Mouse (Mus musculus): ENCODE measurements around the gene BC048507. TPM values are rescaled to one million over a fixed set of nuclear protein-coding genes. Genes with fewer than 3 reads are reported as not detected.
"Not testable (repeated sequence)": the region's sequence is repeated elsewhere in the genome, so short reads cannot be mapped to it uniquely, and the experiment has no call there.

Gene BC048507
- polyA plus RNA-seq, 1 experiment from 2014 or later = not detected

DNA sequence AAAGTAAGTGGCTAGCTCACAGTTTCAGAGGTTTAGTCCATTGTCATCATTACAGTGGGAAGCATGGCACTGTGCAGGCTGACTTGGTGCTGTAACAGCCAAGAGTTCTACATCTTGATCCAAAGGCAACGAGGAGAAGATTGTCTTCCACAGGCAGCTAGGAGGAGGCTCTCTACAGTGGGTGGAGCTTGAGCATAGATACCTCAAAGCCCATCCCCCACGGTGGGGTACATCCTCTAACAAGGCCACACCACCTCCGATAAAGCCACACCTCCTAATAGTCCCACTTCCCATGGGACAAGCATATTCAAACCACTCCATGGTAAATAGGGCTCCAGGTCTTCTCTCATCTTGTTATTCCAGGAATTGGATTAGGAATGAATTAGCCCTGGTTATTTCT, 12.8 kb upstream of the BC048507 start:
- H3K9me3 ChIP-seq (ENCODE audit: control insufficient read depth, low read length) = no peaks in the 10 kb centered on the region
- 86% methylated on average over 3 of the region's 3 CpGs for WGBS
- H3K27me3 ChIP-seq (ENCODE audit: control insufficient read depth, insufficient read depth, low read length) = no peaks in the 10 kb centered on the region
- H3K4me1 ChIP-seq (replicated peaks; ENCODE audit: control insufficient read depth, insufficient read depth, low read length) = no peaks in the 10 kb centered on the region
- DNase-seq (ENCODE audit: low spot score) (no peak), ATAC-seq (ENCODE audit: low FRiP score) (no peak)
- no peak overlapping the region for H3K4me3 ChIP-seq (ENCODE audit: low read depth, low read length)
- H3K4me2 ChIP-seq (replicated peaks; ENCODE audit: low read depth, low read length) = no peak overlapping the region
- no peak overlapping the region for H3K27ac ChIP-seq (ENCODE audit: low read depth, low read length)
- H3K9ac ChIP-seq (ENCODE audit: low read depth, low read length) = no peak overlapping the region
- H3K36me3 ChIP-seq (ENCODE audit: control insufficient read depth, insufficient read depth, low read length) = no peaks in the 10 kb centered on the region

DNA sequence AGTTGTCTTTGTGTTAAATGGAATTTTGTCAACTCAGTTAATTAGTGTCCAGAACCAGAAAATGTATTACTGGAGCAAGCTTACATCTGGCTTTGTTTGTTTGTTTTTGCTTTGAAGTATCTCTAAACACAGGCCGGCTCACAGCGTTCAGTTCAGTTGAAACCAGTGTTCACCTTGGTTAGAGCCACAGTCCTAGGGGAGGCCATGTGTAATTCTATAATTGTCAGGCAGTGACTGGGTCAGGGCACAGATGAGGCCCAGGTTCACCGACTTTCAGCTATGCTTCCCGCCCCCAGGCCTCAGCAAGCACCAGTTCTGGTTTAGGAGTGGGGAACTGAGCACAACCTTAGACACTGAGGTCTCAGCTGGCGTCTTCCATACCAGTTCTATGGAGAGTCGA, 10.0 kb upstream of the BC048507 start:
- H3K9ac ChIP-seq (ENCODE audit: low read depth, low read length) = no peak overlapping the region
- H3K4me3 ChIP-seq (ENCODE audit: low read depth, low read length) = no peak overlapping the region
- DNase-seq (ENCODE audit: low spot score) (no peak), ATAC-seq (ENCODE audit: low FRiP score) (no peak)
- H3K4me1 ChIP-seq (replicated peaks; ENCODE audit: control insufficient read depth, insufficient read depth, low read length) = no peaks in the 10 kb centered on the region
- WGBS = 77% methylated on average over 6 of the region's 6 CpGs
- no peaks in the 10 kb centered on the region for H3K36me3 ChIP-seq (ENCODE audit: control insufficient read depth, insufficient read depth, low read length)
- H3K27me3 ChIP-seq (ENCODE audit: control insufficient read depth, insufficient read depth, low read length) = no peaks in the 10 kb centered on the region
- H3K4me2 ChIP-seq (replicated peaks; ENCODE audit: low read depth, low read length) = no peak overlapping the region
- H3K27ac ChIP-seq (ENCODE audit: low read depth, low read length) = no peak overlapping the region
- H3K9me3 ChIP-seq (ENCODE audit: control insufficient read depth, low read length) = no peaks in the 10 kb centered on the region

DNA sequence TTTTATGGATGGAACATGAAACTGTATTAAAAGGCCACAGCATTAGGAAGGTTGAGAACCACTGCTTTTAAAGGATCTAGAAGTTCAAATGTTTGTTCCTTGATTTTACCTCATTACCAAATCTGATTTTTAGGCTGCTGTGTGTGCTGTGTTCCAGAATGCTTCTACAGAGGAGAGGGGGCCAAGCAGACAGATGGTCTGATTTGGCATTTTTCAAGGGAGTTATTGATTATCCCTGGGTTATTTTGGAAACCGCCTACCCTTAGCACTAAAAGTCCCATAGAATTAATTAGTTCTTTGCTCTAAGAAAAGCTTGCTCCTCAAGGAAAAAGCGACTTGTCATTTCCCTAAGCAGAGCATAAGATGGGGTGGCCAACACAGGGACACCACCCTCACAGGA, 9.1 kb upstream of the BC048507 start:
- H3K9me3 ChIP-seq (ENCODE audit: control insufficient read depth, low read length) = no peaks in the 10 kb centered on the region
- no peak overlapping the region for H3K4me2 ChIP-seq (replicated peaks; ENCODE audit: low read depth, low read length)
- no peaks in the 10 kb centered on the region for H3K4me1 ChIP-seq (replicated peaks; ENCODE audit: control insufficient read depth, insufficient read depth, low read length)
- H3K27me3 ChIP-seq (ENCODE audit: control insufficient read depth, insufficient read depth, low read length) = no peaks in the 10 kb centered on the region
- WGBS = 88% methylated on average over 2 of the region's 2 CpGs
- no peak overlapping the region for H3K27ac ChIP-seq (ENCODE audit: low read depth, low read length)
- no peaks in the 10 kb centered on the region for H3K36me3 ChIP-seq (ENCODE audit: control insufficient read depth, insufficient read depth, low read length)
- H3K9ac ChIP-seq (ENCODE audit: low read depth, low read length) = no peak overlapping the region
- H3K4me3 ChIP-seq (ENCODE audit: low read depth, low read length) = no peak overlapping the region
- DNase-seq (ENCODE audit: low spot score) (no peak), ATAC-seq (ENCODE audit: low FRiP score) (no peak)

DNA sequence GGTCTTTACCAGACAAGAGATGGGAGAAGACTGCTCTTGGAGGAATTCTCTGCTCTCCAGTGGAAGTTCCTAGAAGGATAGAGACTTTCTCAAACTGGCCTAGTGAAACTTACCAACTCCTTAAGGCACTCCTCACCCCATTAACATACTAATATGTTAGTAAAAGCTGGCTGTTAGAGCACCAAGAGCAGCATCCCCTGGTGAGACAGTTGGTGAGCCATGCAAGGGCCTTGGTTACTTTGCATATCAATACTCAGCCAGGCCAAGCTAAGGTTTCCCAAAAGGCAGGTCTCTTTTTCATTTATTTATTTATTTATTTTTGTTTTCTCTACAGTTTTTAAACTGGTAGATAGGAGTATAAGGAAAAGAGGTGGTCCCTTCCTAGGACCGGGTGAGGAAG, 5.8 kb upstream of the BC048507 start:
- no peak overlapping the region for H3K4me3 ChIP-seq (ENCODE audit: low read depth, low read length)
- H3K27me3 ChIP-seq (ENCODE audit: control insufficient read depth, insufficient read depth, low read length) = no peaks in the 10 kb centered on the region
- no peak overlapping the region for H3K4me2 ChIP-seq (replicated peaks; ENCODE audit: low read depth, low read length)
- DNase-seq (ENCODE audit: low spot score) = no peak
- no peaks in the 10 kb centered on the region for H3K9me3 ChIP-seq (ENCODE audit: control insufficient read depth, low read length)
- WGBS = 22% methylated on average over 1 of the region's 1 CpGs
- H3K4me1 ChIP-seq (replicated peaks; ENCODE audit: control insufficient read depth, insufficient read depth, low read length) = no peaks in the 10 kb centered on the region
- no peak for ATAC-seq (ENCODE audit: low FRiP score)
- H3K9ac ChIP-seq (ENCODE audit: low read depth, low read length) = no peak overlapping the region
- no peak overlapping the region for H3K27ac ChIP-seq (ENCODE audit: low read depth, low read length)
- no peaks in the 10 kb centered on the region for H3K36me3 ChIP-seq (ENCODE audit: control insufficient read depth, insufficient read depth, low read length)

DNA sequence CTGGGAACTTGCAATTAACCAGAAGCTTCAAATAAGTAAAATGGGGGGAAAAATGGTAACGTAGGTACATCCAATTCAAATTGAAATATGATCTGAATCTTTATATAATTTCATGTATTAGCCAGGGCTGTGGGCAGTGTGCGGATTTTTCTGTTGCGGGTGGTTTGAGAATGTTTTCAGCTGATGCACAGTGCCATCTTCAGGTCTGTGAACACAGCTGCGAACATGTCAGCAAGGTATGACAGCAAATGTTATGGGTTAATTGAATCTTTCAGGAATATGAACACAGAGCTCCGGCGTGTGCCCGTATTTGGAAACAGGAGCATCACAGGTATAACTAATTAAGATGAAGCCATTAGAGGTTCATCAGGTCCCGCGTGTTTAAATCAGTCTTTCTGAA, 618 bp upstream of the BC048507 start:
- H3K9me3 ChIP-seq (ENCODE audit: control insufficient read depth, low read length) = no peaks in the 10 kb centered on the region
- H3K4me3 ChIP-seq (ENCODE audit: low read depth, low read length) = no peak overlapping the region
- H3K4me2 ChIP-seq (replicated peaks; ENCODE audit: low read depth, low read length) = no peak overlapping the region
- no peaks in the 10 kb centered on the region for H3K36me3 ChIP-seq (ENCODE audit: control insufficient read depth, insufficient read depth, low read length)
- H3K27ac ChIP-seq (ENCODE audit: low read depth, low read length) = no peak overlapping the region
- H3K27me3 ChIP-seq (ENCODE audit: control insufficient read depth, insufficient read depth, low read length) = no peaks in the 10 kb centered on the region
- H3K9ac ChIP-seq (ENCODE audit: low read depth, low read length) = no peak overlapping the region
- DNase-seq (ENCODE audit: low spot score) = no peak
- H3K4me1 ChIP-seq (replicated peaks; ENCODE audit: control insufficient read depth, insufficient read depth, low read length) = no peaks in the 10 kb centered on the region
- WGBS = 85% methylated on average over 9 of the region's 9 CpGs
- ATAC-seq (ENCODE audit: low FRiP score) = no peak

DNA sequence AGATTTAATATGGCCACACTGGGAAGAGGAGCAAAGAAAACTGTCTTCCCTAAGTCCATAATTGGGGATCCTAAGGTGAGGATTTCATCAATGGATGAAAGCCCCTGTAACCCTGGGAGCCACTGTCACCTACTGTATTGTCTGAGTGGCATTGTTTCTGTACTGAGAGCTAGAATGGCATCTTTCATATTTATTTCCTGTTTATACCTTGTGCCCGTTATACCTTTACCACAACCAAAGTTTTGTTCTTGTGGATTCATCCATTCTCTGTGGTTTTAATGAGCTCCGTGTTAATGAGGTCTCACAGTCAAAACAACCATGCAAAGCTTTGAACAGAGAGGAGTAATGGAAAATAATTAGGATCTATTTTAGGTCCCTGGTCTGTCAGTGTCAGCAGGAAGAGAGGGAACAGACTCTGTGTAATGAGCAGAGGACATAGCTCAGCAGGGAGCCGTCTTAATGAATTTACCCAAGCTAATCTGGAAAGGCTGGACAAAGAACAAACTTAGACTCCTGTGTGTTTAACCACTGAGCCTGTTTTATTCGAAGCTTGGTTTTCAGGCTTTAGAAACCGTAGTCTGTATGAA, 1.7 kb downstream of the BC048507 start:
- no peak overlapping the region for H3K9ac ChIP-seq (ENCODE audit: low read depth, low read length)
- no peak overlapping the region for H3K4me3 ChIP-seq (ENCODE audit: low read depth, low read length)
- no peak for ATAC-seq (ENCODE audit: low FRiP score)
- H3K27ac ChIP-seq (ENCODE audit: low read depth, low read length) = no peak overlapping the region
- DNase-seq (ENCODE audit: low spot score) = no peak
- no peaks in the 10 kb centered on the region for H3K4me1 ChIP-seq (replicated peaks; ENCODE audit: control insufficient read depth, insufficient read depth, low read length)
- 70% methylated on average over 5 of the region's 5 CpGs for WGBS
- no peaks in the 10 kb centered on the region for H3K27me3 ChIP-seq (ENCODE audit: control insufficient read depth, insufficient read depth, low read length)
- H3K36me3 ChIP-seq (ENCODE audit: control insufficient read depth, insufficient read depth, low read length) = no peaks in the 10 kb centered on the region
- no peak overlapping the region for H3K4me2 ChIP-seq (replicated peaks; ENCODE audit: low read depth, low read length)
- no peaks in the 10 kb centered on the region for H3K9me3 ChIP-seq (ENCODE audit: control insufficient read depth, low read length)

DNA sequence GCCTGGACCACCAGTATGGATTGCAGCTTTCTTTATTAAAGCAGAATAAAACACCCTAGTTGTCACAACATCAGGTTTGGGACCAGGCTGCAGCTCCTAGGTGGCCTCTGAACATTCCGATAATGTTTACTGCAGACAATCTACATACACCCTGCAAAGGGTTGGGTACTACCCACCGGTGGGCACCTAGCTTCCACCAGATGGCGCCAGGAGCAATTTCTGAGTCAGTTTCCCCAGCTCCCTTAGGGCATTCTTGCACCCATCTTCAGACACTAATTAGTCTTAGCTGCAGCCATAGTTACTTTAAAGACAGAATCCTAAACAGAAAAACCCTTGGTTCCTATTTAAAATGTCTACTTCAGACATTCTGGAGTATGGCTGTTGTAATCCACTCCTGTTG, 4.8 kb downstream of the BC048507 start:
- no peaks in the 10 kb centered on the region for H3K4me1 ChIP-seq (replicated peaks; ENCODE audit: control insufficient read depth, insufficient read depth, low read length)
- no peak overlapping the region for H3K4me2 ChIP-seq (replicated peaks; ENCODE audit: low read depth, low read length)
- H3K27me3 ChIP-seq (ENCODE audit: control insufficient read depth, insufficient read depth, low read length) = no peaks in the 10 kb centered on the region
- peak; percentile 19 for DNase-seq (ENCODE audit: low spot score)
- no peak for ATAC-seq (ENCODE audit: low FRiP score)
- no peak overlapping the region for H3K9ac ChIP-seq (ENCODE audit: low read depth, low read length)
- no peaks in the 10 kb centered on the region for H3K36me3 ChIP-seq (ENCODE audit: control insufficient read depth, insufficient read depth, low read length)
- H3K4me3 ChIP-seq (ENCODE audit: low read depth, low read length) = no peak overlapping the region
- no peaks in the 10 kb centered on the region for H3K9me3 ChIP-seq (ENCODE audit: control insufficient read depth, low read length)
- WGBS = 34% methylated on average over 3 of the region's 3 CpGs
- H3K27ac ChIP-seq (ENCODE audit: low read depth, low read length) = no peak overlapping the region

DNA sequence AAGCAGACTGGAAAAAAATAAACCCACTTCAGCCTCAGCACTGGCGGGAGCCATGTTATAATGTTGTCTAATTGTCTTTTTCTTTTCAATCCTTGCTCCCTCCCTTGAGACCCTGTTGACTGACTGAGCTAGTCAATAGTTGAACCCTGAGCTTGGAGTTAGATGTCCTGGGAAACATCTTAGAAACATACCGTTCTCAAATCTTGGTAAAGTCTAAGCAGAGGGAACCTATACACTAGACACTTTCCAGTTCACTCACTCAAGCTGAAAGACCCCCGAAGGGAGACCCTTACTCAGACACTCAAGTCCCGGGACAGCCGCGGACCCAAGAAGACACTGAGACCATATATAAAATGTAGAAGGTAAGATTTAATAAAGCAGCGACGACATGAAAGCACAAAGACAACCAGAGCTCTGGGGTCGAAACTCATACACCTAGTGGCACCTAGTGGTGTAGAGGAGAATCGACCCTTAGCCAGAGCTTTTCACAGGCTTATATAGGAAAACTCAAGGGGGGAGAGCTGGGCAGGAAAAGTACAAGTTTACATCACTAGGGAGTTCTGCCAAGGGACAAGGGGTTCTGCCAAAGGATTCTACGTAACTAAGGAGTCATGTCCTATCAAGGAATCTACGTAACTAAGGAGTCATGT, 13.0 kb downstream of the BC048507 start:
- H3K9ac ChIP-seq (ENCODE audit: low read depth, low read length); H3K36me3 ChIP-seq (ENCODE audit: control insufficient read depth, insufficient read depth, low read length); H3K4me3 ChIP-seq (ENCODE audit: low read depth, low read length); H3K9me3 ChIP-seq (ENCODE audit: control insufficient read depth, low read length); H3K4me1 ChIP-seq (replicated peaks; ENCODE audit: control insufficient read depth, insufficient read depth, low read length); ATAC-seq (ENCODE audit: low FRiP score); H3K4me2 ChIP-seq (replicated peaks; ENCODE audit: low read depth, low read length); H3K27ac ChIP-seq (ENCODE audit: low read depth, low read length); H3K27me3 ChIP-seq (ENCODE audit: control insufficient read depth, insufficient read depth, low read length): not testable (repeated sequence)
- peak; percentile 2 for DNase-seq (ENCODE audit: low spot score)
- WGBS = 45% methylated on average over 6 of the region's 12 CpGs

DNA sequence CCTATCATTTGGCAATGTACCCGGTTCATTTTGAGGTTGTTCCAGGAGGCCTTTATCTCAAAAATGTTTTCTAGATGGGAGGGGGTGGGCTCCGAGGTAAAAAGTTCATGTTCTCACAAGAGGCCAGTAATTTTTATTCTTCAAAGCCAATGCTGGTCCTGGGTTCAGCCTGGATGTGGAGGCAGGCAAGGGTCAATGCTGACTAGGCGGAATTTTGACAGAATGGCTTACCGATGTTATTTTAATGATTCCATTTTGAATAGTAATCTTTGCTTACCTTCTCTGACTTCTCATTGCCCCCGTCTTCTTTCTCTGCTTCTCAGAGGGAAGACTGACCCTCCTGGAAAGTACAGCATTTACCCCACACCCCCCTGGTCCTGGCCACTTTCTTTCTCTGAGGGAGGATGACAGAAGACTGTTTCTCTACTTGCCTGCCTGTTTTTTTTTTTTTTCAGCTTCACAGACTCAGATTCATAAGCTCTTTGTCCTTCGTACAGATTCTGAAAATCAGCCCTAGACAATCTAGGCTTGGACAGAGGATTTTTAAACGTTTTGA, 13.7 kb downstream of the BC048507 start:
- 75% methylated on average over 6 of the region's 7 CpGs for WGBS
- Histone ChIP-seq H3K4me1 (replicated peaks; ENCODE audit: control insufficient read depth, insufficient read depth, low read length) (no peaks in the 10 kb centered on the region), H3K27me3 (ENCODE audit: control insufficient read depth, insufficient read depth, low read length) (no peaks in the 10 kb centered on the region), H3K9ac (ENCODE audit: low read depth, low read length) (no peak overlapping the region), H3K27ac (ENCODE audit: low read depth, low read length) (no peak overlapping the region), H3K9me3 (ENCODE audit: control insufficient read depth, low read length) (no peaks in the 10 kb centered on the region), H3K4me2 (replicated peaks; ENCODE audit: low read depth, low read length) (no peak overlapping the region), H3K36me3 (ENCODE audit: control insufficient read depth, insufficient read depth, low read length) (no peaks in the 10 kb centered on the region), H3K4me3 (ENCODE audit: low read depth, low read length) (no peak overlapping the region)
- no peak for DNase-seq (ENCODE audit: low spot score)
- ATAC-seq (ENCODE audit: low FRiP score) = no peak
